Mouse (Mus musculus) liver, adult 2 months (tissue): ENCODE data around the gene Washc1.

Experiments used
- CTCF ChIP-seq: fragments of 200-500 bp; IDR thresholded peaks from 2 replicates; pipeline ENCODE4 v1.5.1; 2011; ENCODE audit warnings: low read depth, low read length, control low read depth
- POLR2A ChIP-seq: fragments of 200-500 bp; IDR thresholded peaks from 2 replicates; pipeline ENCODE4 v1.6.1; 2011; ENCODE audit warnings: low read length, control low read depth; ENCODE audit not compliant: insufficient read depth; ENCODE audit errors: extremely low read depth

GRCm38 (mm10) chr17:66090251-66090650 lies 21.1 kb upstream of the Washc1 start:
- no peak for TF ChIP-seq CTCF
- TF ChIP-seq POLR2A, result no peak
